Mouse (Mus musculus): ENCODE measurements around the gene Foxo4.

- TF ChIP-seq CTCF (IDR thresholded peaks at IDR 0.05; ENCODE audit: low read depth, low read length) (no peak), GATA2 (IDR thresholded peaks at IDR 0.05; ENCODE audit: borderline replicate concordance, low read depth, low read length) (no peak), GATA1 (IDR thresholded peaks at IDR 0.05; ENCODE audit: borderline replicate concordance, low read length) (no peak), TAL1 (conservative IDR thresholded peaks at IDR 0.05; ENCODE audit: low read depth, low read length) (no peak)
Observed at GRCm38 (mm10) chrX:101301654-101302053, 47.3 kb downstream of the Foxo4 start.

Data from G1E (cell line).